Mouse (Mus musculus) kidney, adult 2 months (tissue): Measurements from ENCODE around the gene Vma21-ps.

Source experiments
- CTCF ChIP-seq: fragments of 200-500 bp; conservative IDR thresholded peaks from 2 replicates; pipeline ENCODE4 v1.5.1; 2011; ENCODE audit warnings: low read depth, mild to moderate bottlenecking, control low read depth, low read length, moderate library complexity, mixed read lengths; ENCODE audit not compliant: insufficient read depth, insufficient read length
- POLR2A ChIP-seq: fragments of 200-500 bp; IDR thresholded peaks from one replicate; pipeline ENCODE4 v1.6.1; 2011; ENCODE audit warnings: low read depth, low read length, control low read depth

- TF ChIP-seq CTCF (no peak), POLR2A (no peak)
These were observed 23.6 kb downstream of the Vma21-ps start for GRCm38 (mm10) chr4:52473431-52473830.
